Mouse (Mus musculus): ENCODE data around the gene Scyl1. TPM values are rescaled to one million over a fixed set of nuclear protein-coding genes. Genes with fewer than 3 reads are reported as not detected.

The Scyl1 gene
- total and polyA plus RNA-seq, 3 experiments, result 36.0 to 64.1 TPM; not detected in 1

DNA sequence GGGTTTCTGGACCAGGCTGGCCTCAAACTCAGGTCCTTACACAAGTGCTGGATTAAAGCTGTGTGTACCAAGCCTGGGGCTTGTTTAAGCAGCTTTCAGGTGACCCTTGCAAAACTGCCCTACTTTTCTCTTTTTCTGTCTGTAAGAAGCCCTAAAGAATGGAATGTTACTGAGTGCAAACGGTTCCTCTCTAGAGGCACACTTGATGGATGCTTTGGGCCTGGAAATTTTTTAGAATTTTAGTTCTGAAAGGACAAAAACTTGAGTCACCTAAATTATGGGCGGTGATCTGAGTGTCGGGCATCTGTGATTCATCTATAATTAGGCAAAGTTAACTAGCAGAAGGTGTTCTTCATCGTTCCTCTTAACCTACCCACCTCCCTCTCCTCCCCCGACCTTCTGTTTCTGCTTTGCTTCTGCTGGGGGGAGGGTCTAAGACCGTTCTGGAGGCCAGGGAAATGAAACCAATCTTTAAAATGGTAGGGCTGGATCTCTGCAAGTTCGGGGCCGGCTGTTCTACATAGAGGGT lies 33.2 kb upstream of the Scyl1 start:
- DNase-seq (ENCODE audit: low read depth, low spot score), result peak; percentile 65
- Histone ChIP-seq H3K9me3 (replicated peaks; ENCODE audit: insufficient read depth, low read length) (no peaks in the 10 kb centered on the region), H3K4me1 (ENCODE audit: control insufficient read depth in 1 of 2, insufficient read depth in 2 of 2, low read length in 2 of 2) (peaks cover 0 to 28% of the 10 kb centered on the region in 2 experiments; a peak in 3 of 4 replicates), H3K36me3 (ENCODE audit: control insufficient read depth in 1 of 2, insufficient read depth in 2 of 2, low read length in 2 of 2) (peaks cover 0 to 12% of the 10 kb centered on the region in 2 experiments; a peak in 2 of 4 replicates), H3K9ac (ENCODE audit: control insufficient read depth, low read depth, low read length, poor library complexity, severe bottlenecking) (peak overlapping the region; percentile 91), H3K27ac (ENCODE audit: control insufficient read depth, low read depth, low read length) (peak overlapping the region; percentile 92), H3K79me2 (ENCODE audit: control insufficient read depth, insufficient read depth, low read length, poor library complexity) (peaks cover 35% of the 10 kb centered on the region), H3K27me3 (ENCODE audit: control insufficient read depth in 1 of 2, insufficient read depth in 2 of 2, low read length in 2 of 2) (no peaks in the 10 kb centered on the region), H3K4me3 (ENCODE audit: control insufficient read depth in 1 of 2, insufficient read depth in 1 of 2, low read depth in 2 of 2, low read length in 2 of 2) (peak overlapping the region; percentile 39 to 64)
- TF ChIP-seq KAT2A (conservative IDR thresholded peaks at IDR 0.05; ENCODE audit: low read depth, low read length) (no peak), MAFK (IDR thresholded peaks at IDR 0.05; ENCODE audit: borderline replicate concordance, low read depth, low read length) (no peak), SMC3 (IDR thresholded peaks at IDR 0.05; ENCODE audit: low read depth, low read length) (no peak), UBTF (IDR thresholded peaks at IDR 0.05; ENCODE audit: borderline replicate concordance, insufficient read depth, low read depth, low read length) (no peak), GABPA (IDR thresholded peaks at IDR 0.05; ENCODE audit: low read depth, low read length) (no peak), ELF1 (IDR thresholded peaks at IDR 0.05; ENCODE audit: low read depth, low read length) (no peak), JUND (IDR thresholded peaks at IDR 0.05; ENCODE audit: low read depth, low read length) (no peak), ZNF384 (IDR thresholded peaks at IDR 0.05; ENCODE audit: low read depth, low read length) (no peak), GATA1 (IDR thresholded peaks at IDR 0.05; ENCODE audit: low read depth, low read length) (no peak), TCF12 (IDR thresholded peaks at IDR 0.05; ENCODE audit: low read depth, low read length) (0 out of 2 replicates have a peak, but pooled peaks have one; percentile 12), POLR2AphosphoS5 (IDR thresholded peaks at IDR 0.05; ENCODE audit: borderline replicate concordance, low read depth, low read length) (no peak), MAZ (IDR thresholded peaks at IDR 0.05; ENCODE audit: low read depth, low read length) (no peak), NELFE (IDR thresholded peaks at IDR 0.05; ENCODE audit: low read depth, low read length) (0 out of 2 replicates have a peak, but pooled peaks have one; percentile 37), MEF2A (IDR thresholded peaks at IDR 0.05; ENCODE audit: extremely low read depth, insufficient replicate concordance, low read depth, low read length, poor library complexity, severe bottlenecking) (no peak), POLR2AphosphoS2 (IDR thresholded peaks at IDR 0.05; ENCODE audit: low read length) (peak; percentile 12; the same call in 1 of the 2 replicates), MAX (IDR thresholded peaks at IDR 0.05; ENCODE audit: low read length) (no peak), NRF1 (IDR thresholded peaks at IDR 0.05; ENCODE audit: insufficient read depth, low read depth, low read length, poor library complexity, severe bottlenecking) (no peak), ZMIZ1 (IDR thresholded peaks at IDR 0.05; ENCODE audit: low read depth, low read length) (no peak), EP300 (IDR thresholded peaks at IDR 0.05; ENCODE audit: low read depth in 1 of 2, low read length in 2 of 2) (peak in 1 of 2 experiments; percentile 35; a peak in 2 of 4 replicates), USF2 (IDR thresholded peaks at IDR 0.05; ENCODE audit: borderline replicate concordance in 1 of 2, insufficient read depth in 1 of 2, low read depth in 1 of 2, low read length in 2 of 2) (no peak), RCOR1 (IDR thresholded peaks at IDR 0.05; ENCODE audit: low read depth, low read length) (no peak), ZC3H11A (IDR thresholded peaks at IDR 0.05; ENCODE audit: low read depth, low read length) (no peak), TBP (IDR thresholded peaks at IDR 0.05; ENCODE audit: low read depth, low read length) (no peak), SIN3A (IDR thresholded peaks at IDR 0.05; ENCODE audit: low read length) (no peak), E2F4 (IDR thresholded peaks at IDR 0.05; ENCODE audit: borderline replicate concordance, low read depth, low read length) (no peak), POLR2A (IDR thresholded peaks at IDR 0.05; ENCODE audit: control insufficient read depth in 1 of 2, insufficient read depth in 1 of 2, low read depth in 1 of 2, low read length in 2 of 2, poor library complexity in 1 of 2) (no peak), TAL1 (IDR thresholded peaks at IDR 0.05; ENCODE audit: low read length) (no peak), MXI1 (IDR thresholded peaks at IDR 0.05; ENCODE audit: low read depth, low read length) (0 out of 2 replicates have a peak, but pooled peaks have one; percentile 19), CHD1 (IDR thresholded peaks at IDR 0.05; ENCODE audit: low read depth, low read length) (peak; percentile 98; the same call in 1 of the 2 replicates), CHD2 (IDR thresholded peaks at IDR 0.05; ENCODE audit: low read length) (no peak), BHLHE40 (IDR thresholded peaks at IDR 0.05; ENCODE audit: borderline replicate concordance, low read depth, low read length) (no peak), ETS1 (IDR thresholded peaks at IDR 0.05; ENCODE audit: low read depth, low read length) (no peak), HCFC1 (IDR thresholded peaks at IDR 0.05; ENCODE audit: low read depth, low read length) (no peak), USF1 (IDR thresholded peaks at IDR 0.05; ENCODE audit: low read depth, low read length) (no peak), MYB (IDR thresholded peaks at IDR 0.05; ENCODE audit: low read depth, low read length) (no peak), CTCF (IDR thresholded peaks at IDR 0.05 in 2 of 3, conservative IDR thresholded peaks at IDR 0.05 in 1 of 3; ENCODE audit: control insufficient read depth in 1 of 3, insufficient read depth in 1 of 3, low read depth in 2 of 3, low read length in 3 of 3, poor library complexity in 1 of 3, severe bottlenecking in 1 of 3) (no peak), ZKSCAN1 (IDR thresholded peaks at IDR 0.05; ENCODE audit: low read depth, low read length) (no peak)
